Mouse (Mus musculus) intestine, embryonic 16.5 days (tissue): ENCODE measurements at regions not wholly inside any gene's neighbourhood (a gene's known extent, or its start where the extent isn't known, plus 50 kb on each side); places are given as distances from the start of the nearest gene placed in this dataset.

Source experiments
- ATAC-seq: fragments of 200-750 bp; cut with Nextera tagmentation; 2 replicates; pipeline ENCODE4 v1.8.0; 2017; ENCODE audit warnings: moderate TSS enrichment, moderate library complexity
- H3K27ac ChIP-seq: fragments of 300-500 bp; sonication (generic); 2 replicates; pipeline ENCODE4 v1.5.1; 2014; ENCODE audit warnings: mild to moderate bottlenecking, low read length
- H3K27me3 ChIP-seq: fragments of 300-500 bp; sonication (generic); replicated peaks from 2 replicates; pipeline ENCODE4 v1.6.1; 2014; ENCODE audit warnings: low read length, control low read depth, mixed read lengths; ENCODE audit not compliant: control insufficient read depth, insufficient read depth
- H3K36me3 ChIP-seq: fragments of 300-500 bp; sonication (generic); 2 replicates; pipeline ENCODE4 v1.6.1; 2014; ENCODE audit warnings: low read length, control low read depth; ENCODE audit not compliant: control insufficient read depth, insufficient read depth
- H3K4me1 ChIP-seq: fragments of 300-500 bp; sonication (generic); 2 replicates; pipeline ENCODE4 v1.6.1; 2014; ENCODE audit warnings: low read length, control low read depth, mixed read lengths; ENCODE audit not compliant: control insufficient read depth, insufficient read depth
- H3K4me2 ChIP-seq: fragments of 300-500 bp; sonication (generic); 2 replicates; pipeline ENCODE4 v1.6.1; 2014; ENCODE audit warnings: low read depth, low read length, control low read depth
- H3K4me3 ChIP-seq: fragments of 300-500 bp; sonication (generic); 2 replicates; pipeline ENCODE4 v1.5.1; 2014; ENCODE audit warnings: mild to moderate bottlenecking, low read length
- H3K9ac ChIP-seq: fragments of 300-500 bp; sonication (generic); 2 replicates; pipeline ENCODE4 v1.6.1; 2014; ENCODE audit warnings: low read depth, low read length
- H3K9me3 ChIP-seq: fragments of 300-500 bp; sonication (generic); 2 replicates; pipeline ENCODE4 v1.6.1; 2016; ENCODE audit warnings: low read length, control low read depth; ENCODE audit not compliant: control insufficient read depth
- WGBS: fragments of 180-500 bp; shearing (Covaris S2); extraction: QIAGEN DNeasy Blood & Tissue Kit; methylation state at CpG from one replicate; pipeline ENCODE4 v1.1.7; 2014; 5-methylcytosine and 5-hydroxymethylcytosine counted together

DNA sequence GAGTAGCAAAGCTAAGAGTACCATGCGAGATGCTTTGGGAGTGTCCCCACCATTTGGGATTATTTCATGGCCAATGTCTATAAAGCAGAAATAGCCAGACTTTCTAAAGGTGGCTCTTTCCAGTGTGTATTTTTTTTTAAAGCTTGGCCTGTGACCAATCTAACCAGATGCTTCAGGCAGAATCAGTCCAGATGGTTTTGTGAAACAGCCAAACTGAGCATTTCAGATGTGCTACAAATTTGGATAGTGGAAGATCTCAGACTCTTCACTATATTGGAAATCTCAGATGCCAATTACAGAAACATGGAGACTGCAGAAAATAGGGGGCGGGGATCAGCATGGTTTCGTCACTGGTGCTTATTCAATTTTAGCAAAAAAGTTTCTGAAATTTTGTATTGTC, 213.6 kb upstream of the Nmur2 start:
- no peaks in the 10 kb centered on the region for H3K36me3 ChIP-seq
- no peaks in the 10 kb centered on the region for H3K9me3 ChIP-seq
- H3K4me3 ChIP-seq: no peak overlapping the region
- H3K27me3 ChIP-seq: no peaks in the 10 kb centered on the region
- no peak overlapping the region for H3K9ac ChIP-seq
- no peak for ATAC-seq
- H3K4me1 ChIP-seq: no peaks in the 10 kb centered on the region
- no peak overlapping the region for H3K27ac ChIP-seq
- 93% methylated on average over 3 of the region's 3 CpGs for WGBS
- H3K4me2 ChIP-seq: no peak overlapping the region

GRCm38 (mm10) chr11:56247333-56247823, 206.6 kb upstream of the Nmur2 start:
- no peaks in the 10 kb centered on the region for H3K9me3 ChIP-seq
- no peaks in the 10 kb centered on the region for H3K36me3 ChIP-seq
- WGBS: 13% methylated on average over 4 of the region's 4 CpGs
- no peaks in the 10 kb centered on the region for H3K27me3 ChIP-seq
- no peak overlapping the region for H3K4me3 ChIP-seq
- no peak overlapping the region for H3K27ac ChIP-seq
- H3K9ac ChIP-seq: no peak overlapping the region
- H3K4me1 ChIP-seq: no peaks in the 10 kb centered on the region
- no peak overlapping the region for H3K4me2 ChIP-seq
- no peak for ATAC-seq

DNA sequence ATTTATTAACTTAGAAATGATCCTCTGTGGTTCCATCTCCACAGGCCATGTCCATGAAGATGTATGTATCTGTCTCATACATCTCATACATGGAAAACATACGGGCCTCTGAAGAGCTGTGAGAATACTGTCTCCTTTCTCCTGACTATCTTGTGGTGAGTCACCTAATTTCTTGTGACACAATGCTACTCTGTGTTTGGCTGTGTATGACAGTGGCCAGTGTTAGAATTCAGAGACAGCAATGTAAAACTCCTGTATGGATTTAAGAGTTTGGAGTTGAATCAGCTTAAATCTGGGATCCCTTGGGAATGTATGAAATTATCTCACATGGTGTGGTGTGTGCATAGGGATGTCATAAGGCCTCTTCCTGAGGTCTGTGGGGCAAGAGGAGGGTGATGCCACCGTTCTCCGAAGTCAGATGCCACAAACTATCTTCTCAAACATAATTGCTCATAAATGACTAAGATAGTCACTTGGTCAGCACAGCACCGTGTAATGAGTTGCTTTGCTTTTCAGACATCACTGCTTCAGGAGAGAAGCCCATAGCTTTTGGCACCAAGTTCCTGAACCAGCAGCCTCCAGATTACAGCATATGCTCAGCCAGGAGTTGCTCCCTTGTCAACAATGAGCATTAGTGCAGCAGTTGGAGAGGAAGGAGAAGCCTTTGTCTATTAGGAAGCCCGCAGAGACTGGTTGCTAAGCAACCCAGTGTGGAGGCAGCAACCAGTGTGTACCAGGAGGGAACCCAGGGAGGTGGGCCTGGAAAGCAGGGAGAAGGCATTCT, 205.9 kb upstream of the Nmur2 start:
- ATAC-seq: no peak
- Histone ChIP-seq H3K4me2 (no peak overlapping the region), H3K4me1 (no peaks in the 10 kb centered on the region), H3K27me3 (no peaks in the 10 kb centered on the region), H3K27ac (no peak overlapping the region), H3K9me3 (no peaks in the 10 kb centered on the region), H3K9ac (no peak overlapping the region), H3K4me3 (no peak overlapping the region), H3K36me3 (no peaks in the 10 kb centered on the region)
- WGBS: 50% methylated on average over 5 of the region's 5 CpGs

- Histone ChIP-seq H3K27ac (no peak overlapping the region), H3K36me3 (no peaks in the 10 kb centered on the region), H3K4me2 (no peak overlapping the region), H3K9me3 (no peaks in the 10 kb centered on the region), H3K4me1 (no peaks in the 10 kb centered on the region), H3K27me3 (no peaks in the 10 kb centered on the region), H3K4me3 (no peak overlapping the region), H3K9ac (no peak overlapping the region)
- ATAC-seq: no peak
- 70% methylated on average over 2 of the region's 2 CpGs for WGBS
Observed at GRCm38 (mm10) chr11:56244951-56245350, 204.1 kb upstream of the Nmur2 start.

DNA sequence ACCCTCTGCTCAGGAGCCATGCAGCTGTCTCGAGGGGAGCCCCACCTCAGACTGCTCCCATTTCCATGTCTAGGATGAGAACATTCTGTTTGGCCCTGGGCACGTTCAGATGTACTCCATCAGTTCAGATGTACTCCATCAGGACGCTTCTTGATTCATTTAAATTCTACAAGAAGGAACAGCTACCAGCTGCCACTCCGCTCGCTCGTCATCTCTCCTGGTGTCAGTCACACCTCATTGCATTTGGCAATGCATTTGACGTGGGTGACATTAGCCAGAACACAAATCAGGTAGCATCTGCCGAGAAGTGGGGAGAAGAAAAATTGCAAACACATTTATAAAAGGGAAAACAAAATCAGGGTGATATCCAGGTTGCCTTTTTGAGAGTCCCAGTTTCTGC, 202.6 kb upstream of the Nmur2 start:
- no peak overlapping the region for H3K9ac ChIP-seq
- H3K27ac ChIP-seq: no peak overlapping the region
- WGBS: 79% methylated on average over 8 of the region's 8 CpGs

DNA sequence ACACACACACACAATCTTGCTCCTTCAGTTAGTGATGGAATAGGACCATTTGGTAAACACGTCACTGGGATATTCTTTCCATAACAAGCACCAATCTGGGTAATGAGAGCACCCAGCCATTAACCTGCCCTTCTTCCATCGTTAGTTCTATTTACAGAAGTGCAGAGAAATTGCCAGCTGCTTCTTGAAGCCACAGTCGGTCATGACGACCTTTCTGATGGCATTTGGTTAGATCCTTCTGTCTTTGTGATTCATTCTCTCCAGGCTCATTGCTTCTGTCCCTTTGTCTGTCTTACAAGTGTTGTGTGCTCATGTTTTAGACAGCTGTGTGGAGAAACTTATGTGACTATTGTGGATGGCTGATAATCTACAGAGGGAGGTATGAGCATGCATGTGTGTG, 197.9 kb upstream of the Nmur2 start:
- H3K27ac ChIP-seq: no peak overlapping the region
- no peaks in the 10 kb centered on the region for H3K27me3 ChIP-seq
- H3K9me3 ChIP-seq: no peaks in the 10 kb centered on the region
- H3K4me3 ChIP-seq: no peak overlapping the region
- no peak overlapping the region for H3K9ac ChIP-seq
- no peaks in the 10 kb centered on the region for H3K4me1 ChIP-seq
- ATAC-seq: no peak
- H3K4me2 ChIP-seq: no peak overlapping the region
- H3K36me3 ChIP-seq: no peaks in the 10 kb centered on the region
- WGBS: 56% methylated on average over 4 of the region's 4 CpGs

More for the DNA sequence above, 202.6 kb upstream of the Nmur2 start:
- Histone ChIP-seq H3K4me3 (no peak overlapping the region), H3K4me2 (no peak overlapping the region), H3K4me1 (no peaks in the 10 kb centered on the region), H3K36me3 (no peaks in the 10 kb centered on the region), H3K27me3 (no peaks in the 10 kb centered on the region), H3K9me3 (no peaks in the 10 kb centered on the region)
- ATAC-seq: no peak

DNA sequence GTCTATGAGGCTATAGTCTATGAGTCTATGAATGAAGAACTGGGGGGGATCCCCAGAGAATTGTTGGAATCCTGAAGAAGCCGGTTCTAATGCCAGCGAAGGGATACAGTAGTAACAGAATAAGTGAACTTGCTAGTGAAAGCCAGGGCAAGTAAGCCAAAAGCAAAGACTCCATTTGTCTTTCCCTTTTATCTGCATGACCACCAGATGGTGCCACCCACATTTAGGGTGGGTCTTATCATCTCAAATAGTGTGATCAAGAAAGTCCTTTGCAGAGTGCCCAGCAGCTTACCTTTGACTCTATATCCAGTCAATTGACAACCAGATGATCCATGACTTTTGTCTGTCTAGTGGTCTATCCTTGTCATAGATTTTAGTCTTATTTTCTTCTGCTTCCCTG, 184.2 kb upstream of the Nmur2 start:
- no peaks in the 10 kb centered on the region for H3K4me1 ChIP-seq
- no peak overlapping the region for H3K9ac ChIP-seq
- no peaks in the 10 kb centered on the region for H3K36me3 ChIP-seq
- H3K27me3 ChIP-seq: no peaks in the 10 kb centered on the region
- WGBS: 82% methylated on average over 2 of the region's 2 CpGs
- H3K4me2 ChIP-seq: no peak overlapping the region
- H3K27ac ChIP-seq: no peak overlapping the region
- no peak overlapping the region for H3K4me3 ChIP-seq
- no peaks in the 10 kb centered on the region for H3K9me3 ChIP-seq
- ATAC-seq: no peak

DNA sequence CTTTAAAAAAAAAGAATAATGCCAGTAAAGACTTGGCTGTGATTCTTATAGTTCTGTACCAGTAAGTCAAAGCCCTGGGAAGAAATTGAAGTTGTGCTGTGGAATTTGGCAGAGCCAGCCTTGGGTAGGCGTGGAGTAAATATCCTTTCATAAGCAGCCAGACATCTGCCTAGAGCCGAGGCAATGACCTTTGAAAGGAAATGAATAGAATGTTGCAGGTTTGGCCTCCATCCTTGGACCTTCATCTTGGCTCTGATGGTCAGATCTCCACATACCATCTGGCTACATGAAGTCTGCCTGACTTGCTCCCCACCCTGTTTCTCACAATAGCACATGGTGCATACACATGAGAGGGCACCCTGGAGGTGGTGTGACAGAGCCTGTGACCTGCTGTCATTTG, 174.9 kb upstream of the Nmur2 start:
- H3K9me3 ChIP-seq: no peaks in the 10 kb centered on the region
- H3K4me3 ChIP-seq: no peak overlapping the region
- no peak overlapping the region for H3K4me2 ChIP-seq
- 81% methylated on average over 2 of the region's 2 CpGs for WGBS
- no peaks in the 10 kb centered on the region for H3K27me3 ChIP-seq
- H3K9ac ChIP-seq: no peak overlapping the region
- no peak for ATAC-seq
- no peaks in the 10 kb centered on the region for H3K4me1 ChIP-seq
- H3K36me3 ChIP-seq: no peaks in the 10 kb centered on the region
- H3K27ac ChIP-seq: no peak overlapping the region

- Histone ChIP-seq H3K4me3 (no peak overlapping the region), H3K4me2 (no peak overlapping the region), H3K9ac (no peak overlapping the region), H3K36me3 (no peaks in the 10 kb centered on the region), H3K27ac (no peak overlapping the region), H3K27me3 (no peaks in the 10 kb centered on the region), H3K4me1 (no peaks in the 10 kb centered on the region), H3K9me3 (no peaks in the 10 kb centered on the region)
- 90% methylated on average over 3 of the region's 3 CpGs for WGBS
- ATAC-seq: no peak
Observed at GRCm38 (mm10) chr11:56201844-56202243, 161.0 kb upstream of the Nmur2 start.

- Histone ChIP-seq H3K9ac (no peak overlapping the region), H3K4me3 (no peak overlapping the region), H3K27ac (no peak overlapping the region), H3K27me3 (no peaks in the 10 kb centered on the region), H3K4me1 (no peaks in the 10 kb centered on the region), H3K9me3 (no peaks in the 10 kb centered on the region), H3K36me3 (no peaks in the 10 kb centered on the region), H3K4me2 (no peak overlapping the region)
- WGBS: 71% methylated on average over 3 of the region's 3 CpGs
- ATAC-seq: no peak
Observed at GRCm38 (mm10) chr11:56195316-56195715, 154.5 kb upstream of the Nmur2 start.
